Mouse (Mus musculus) liver, postnatal 0 days (tissue): ENCODE results near the gene Sipa1l1. TPM values are rescaled to one million over a fixed set of nuclear protein-coding genes. Genes with fewer than 3 reads are reported as not detected.

ENCODE experiments used
- ATAC-seq: fragments of 200-750 bp; cut with Nextera tagmentation; 2 replicates; pipeline ENCODE4 v1.8.0; 2017; ENCODE audit warnings: mild to moderate bottlenecking, moderate library complexity
- DNase-seq: peaks from one replicate; pipeline ENCODE4 v3.0.0-alpha.2; 2016
- H3K27ac ChIP-seq: fragments of 300-500 bp; sonication (generic); 2 replicates; pipeline ENCODE4 v1.5.1; 2014; ENCODE audit warnings: antibody characterized with exemption, moderate library complexity, mild to moderate bottlenecking, low read depth
- H3K27me3 ChIP-seq: fragments of 300-500 bp; sonication (generic); 2 replicates; pipeline ENCODE4 v1.6.1; 2014; ENCODE audit warnings: low read length, control low read depth, mixed read lengths; ENCODE audit not compliant: insufficient read depth
- H3K36me3 ChIP-seq: fragments of 300-500 bp; sonication (generic); replicated peaks from 2 replicates; pipeline ENCODE4 v1.6.1; 2014; ENCODE audit warnings: mild to moderate bottlenecking, control low read depth, low read length, moderate library complexity, mixed read lengths; ENCODE audit not compliant: insufficient read depth
- H3K4me1 ChIP-seq: fragments of 300-500 bp; sonication (generic); 2 replicates; pipeline ENCODE4 v1.6.1; 2014; ENCODE audit warnings: antibody characterized with exemption, mild to moderate bottlenecking, control low read depth; ENCODE audit not compliant: insufficient read depth
- H3K4me2 ChIP-seq: fragments of 300-500 bp; sonication (generic); 2 replicates; pipeline ENCODE4 v1.6.1; 2014; ENCODE audit warnings: low read depth, mild to moderate bottlenecking, low read length, moderate library complexity, mixed read lengths
- H3K4me3 ChIP-seq: fragments of 300-500 bp; sonication (generic); 2 replicates; pipeline ENCODE4 v1.5.1; 2014; ENCODE audit warnings: low read depth, low read length
- H3K9ac ChIP-seq: fragments of 300-500 bp; sonication (generic); replicated peaks from 2 replicates; pipeline ENCODE4 v1.6.1; 2014; ENCODE audit warnings: mild to moderate bottlenecking, moderate library complexity
- H3K9me3 ChIP-seq: fragments of 300-500 bp; sonication (generic); 2 replicates; pipeline ENCODE4 v1.6.1; 2016; ENCODE audit warnings: mild to moderate bottlenecking, control low read depth, low read length, mixed read lengths
- CTCF ChIP-seq: sonication (generic); IDR thresholded peaks from 2 replicates; pipeline ENCODE4 v1.5.1; 2016; ENCODE audit warnings: antibody characterized with exemption, low read depth
- EP300 ChIP-seq: IDR thresholded peaks from 2 replicates; pipeline ENCODE4 v1.6.1; 2016; ENCODE audit warnings: antibody characterized with exemption, low read depth, mild to moderate bottlenecking
- WGBS: fragments of 180-500 bp; shearing (Covaris S2); extraction: QIAGEN DNeasy Blood & Tissue Kit; methylation state at CpG from one replicate; pipeline ENCODE4 v1.1.7; 2014; ENCODE audit not compliant: insufficient replicate concordance; 5-methylcytosine and 5-hydroxymethylcytosine counted together
- polyA plus RNA-seq: library from polyadenylated mRNA; unstranded; fragments of >200 nt; fragmentation: Nextera tagmentation; extraction: Ambion mirVana; gene quantifications from 2 replicates; pipeline ENCODE4 v1.2.1, GENCODE M21; 2015

Gene Sipa1l1
- polyA plus RNA-seq, 1 experiment from 2014 or later = 3.2 TPM

- Histone ChIP-seq H3K9me3 (no peaks in the 10 kb centered on the region), H3K9ac (no peak overlapping the region), H3K36me3 (no peaks in the 10 kb centered on the region; the same call in 1 of the 2 replicates), H3K4me1 (no peaks in the 10 kb centered on the region), H3K4me2 (no peak overlapping the region), H3K27me3 (no peaks in the 10 kb centered on the region), H3K27ac (no peak overlapping the region), H3K4me3 (no peak overlapping the region)
- 78% methylated on average over 3 of the region's 3 CpGs for WGBS
- DNase-seq = no peak
- no peak for ATAC-seq
- TF ChIP-seq EP300 (no peak), CTCF (no peak)
Observed at GRCm38 (mm10) chr12:82367986-82368385, 198.9 kb downstream of the Sipa1l1 start.

GRCm38 (mm10) chr12:82369402-82370160 lies 200.5 kb downstream of the Sipa1l1 start:
- Histone ChIP-seq H3K9me3 (no peaks in the 10 kb centered on the region), H3K4me1 (no peaks in the 10 kb centered on the region), H3K27ac (no peak overlapping the region), H3K36me3 (no peaks in the 10 kb centered on the region), H3K27me3 (no peaks in the 10 kb centered on the region), H3K4me2 (no peak overlapping the region), H3K4me3 (no peak overlapping the region), H3K9ac (no peak overlapping the region)
- DNase-seq (no peak), ATAC-seq (no peak)
- WGBS = 68% methylated on average over 5 of the region's 5 CpGs
- TF ChIP-seq CTCF (no peak), EP300 (no peak)

DNA sequence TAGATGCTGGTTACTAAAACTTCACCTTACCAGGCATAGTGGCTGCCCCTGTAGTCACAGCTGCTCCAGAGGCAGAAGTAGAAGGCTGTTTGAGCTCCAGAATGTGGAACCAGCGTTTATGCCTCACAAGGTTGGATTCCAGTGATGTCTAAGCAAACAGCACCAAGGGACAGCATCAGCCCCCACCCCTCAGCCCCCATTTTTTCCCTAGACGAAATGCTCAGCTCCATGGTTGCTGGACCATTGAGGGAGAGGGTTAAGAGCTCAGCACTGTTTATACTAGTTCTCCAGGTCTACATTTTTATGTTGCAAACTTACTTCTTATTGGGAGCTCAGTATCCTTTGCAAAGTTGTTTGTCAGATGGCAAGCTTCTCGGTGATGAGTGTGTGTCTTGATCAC lies 202.1 kb downstream of the Sipa1l1 start:
- no peak overlapping the region for H3K4me3 ChIP-seq
- H3K4me1 ChIP-seq = no peaks in the 10 kb centered on the region; the same call in 1 of the 2 replicates
- H3K4me2 ChIP-seq = no peak overlapping the region
- WGBS = 71% methylated on average over 3 of the region's 3 CpGs
- ATAC-seq (no peak), DNase-seq (no peak)
- H3K36me3 ChIP-seq = no peaks in the 10 kb centered on the region
- no peak for TF ChIP-seq EP300
- TF ChIP-seq CTCF = no peak
- no peaks in the 10 kb centered on the region for H3K27me3 ChIP-seq
- H3K27ac ChIP-seq = no peak overlapping the region
- no peak overlapping the region for H3K9ac ChIP-seq
- no peaks in the 10 kb centered on the region for H3K9me3 ChIP-seq

DNA sequence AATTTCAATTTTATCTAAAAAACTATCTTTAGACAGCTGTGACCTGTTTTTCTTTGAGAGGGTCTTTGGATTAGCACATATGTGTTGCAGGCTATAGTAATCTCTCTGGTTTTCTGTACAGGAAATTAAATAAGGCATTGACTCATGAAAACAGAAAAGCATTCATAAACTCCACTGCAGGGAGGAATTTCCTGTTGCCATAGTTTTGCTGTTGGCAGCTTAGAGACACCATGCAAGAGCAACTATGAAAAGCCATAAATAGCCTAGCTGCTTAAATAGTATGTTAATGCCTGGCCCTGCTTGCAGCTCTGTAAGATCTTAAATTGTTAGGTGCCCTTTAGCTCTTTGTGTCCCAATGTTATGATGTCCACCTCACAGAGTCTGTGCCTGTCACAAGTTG lies 204.9 kb downstream of the Sipa1l1 start:
- H3K27ac ChIP-seq = no peak overlapping the region
- H3K36me3 ChIP-seq = no peaks in the 10 kb centered on the region
- H3K9ac ChIP-seq = no peak overlapping the region
- H3K4me3 ChIP-seq = no peak overlapping the region
- DNase-seq (no peak), ATAC-seq (no peak)
- H3K4me2 ChIP-seq = no peak overlapping the region
- TF ChIP-seq EP300 (no peak), CTCF (no peak)
- no peaks in the 10 kb centered on the region for H3K27me3 ChIP-seq
- no peaks in the 10 kb centered on the region; the same call in 1 of the 2 replicates for H3K4me1 ChIP-seq
- no peaks in the 10 kb centered on the region for H3K9me3 ChIP-seq

DNA sequence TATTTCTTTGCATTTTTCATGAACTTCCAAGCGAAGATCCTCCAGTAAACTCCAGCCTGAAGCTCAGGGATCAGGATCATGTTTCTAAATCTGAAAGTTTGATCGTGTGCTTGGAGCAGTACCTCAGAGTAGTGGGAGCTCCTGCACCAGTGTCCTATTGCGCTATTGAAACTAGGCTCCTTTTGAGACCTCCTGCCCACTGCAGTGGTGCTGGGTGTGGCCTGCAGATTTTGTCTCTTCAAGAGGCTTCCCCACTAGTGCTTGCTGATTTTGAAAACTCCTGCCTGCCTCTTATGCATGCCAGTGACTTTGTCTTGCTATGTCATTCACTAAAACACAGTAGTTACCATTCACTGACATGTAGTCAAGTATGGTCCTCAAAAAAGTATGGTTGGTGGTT lies 213.8 kb downstream of the Sipa1l1 start:
- no peak for TF ChIP-seq EP300
- no peak for TF ChIP-seq CTCF
- no peak overlapping the region for H3K4me3 ChIP-seq
- no peaks in the 10 kb centered on the region for H3K27me3 ChIP-seq
- DNase-seq (no peak), ATAC-seq (no peak)
- 75% methylated on average over 3 of the region's 3 CpGs for WGBS
- no peak overlapping the region for H3K9ac ChIP-seq
- H3K9me3 ChIP-seq = no peaks in the 10 kb centered on the region
- no peaks in the 10 kb centered on the region for H3K4me1 ChIP-seq
- H3K36me3 ChIP-seq = peaks cover 4% of the 10 kb centered on the region; the same call in 1 of the 2 replicates
- H3K4me2 ChIP-seq = no peak overlapping the region
- no peak overlapping the region for H3K27ac ChIP-seq

DNA sequence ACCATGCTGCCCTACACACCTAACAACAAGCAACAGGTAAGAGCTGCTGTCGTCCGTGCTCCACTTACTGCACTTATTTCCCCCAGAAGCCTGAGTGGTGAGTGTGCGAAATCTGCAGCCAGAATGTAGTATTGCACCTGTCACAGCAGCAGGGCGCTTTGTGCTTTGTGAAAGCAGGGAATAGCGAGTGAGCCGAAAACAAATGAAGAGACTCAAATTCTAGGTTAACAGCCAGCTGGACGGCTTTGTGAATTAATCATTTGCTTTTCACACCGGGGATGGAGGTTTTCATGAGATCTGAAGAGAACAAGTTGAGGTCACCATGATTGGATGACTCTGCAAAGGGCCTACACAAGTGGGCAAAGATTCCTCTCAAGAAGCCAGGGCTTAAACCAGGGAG lies 215.6 kb downstream of the Sipa1l1 start:
- no peaks in the 10 kb centered on the region for H3K4me1 ChIP-seq
- no peak overlapping the region for H3K4me2 ChIP-seq
- no peaks in the 10 kb centered on the region for H3K9me3 ChIP-seq
- DNase-seq (no peak), ATAC-seq (no peak)
- TF ChIP-seq EP300 = no peak
- no peak for TF ChIP-seq CTCF
- H3K9ac ChIP-seq = no peak overlapping the region
- no peak overlapping the region for H3K27ac ChIP-seq
- 83% methylated on average over 8 of the region's 8 CpGs for WGBS
- H3K27me3 ChIP-seq = no peaks in the 10 kb centered on the region
- H3K36me3 ChIP-seq = peaks cover 4% of the 10 kb centered on the region; the same call in 1 of the 2 replicates
- H3K4me3 ChIP-seq = no peak overlapping the region
